Mouse (Mus musculus) spleen, adult 12 weeks (tissue): ENCODE results near the gene Srrm1.

ENCODE experiments used
- DNase-seq: peaks from one replicate; pipeline ENCODE4 v3.0.0; 2022; ENCODE audit warnings: low spot score

Srrm1 gene

DNA sequence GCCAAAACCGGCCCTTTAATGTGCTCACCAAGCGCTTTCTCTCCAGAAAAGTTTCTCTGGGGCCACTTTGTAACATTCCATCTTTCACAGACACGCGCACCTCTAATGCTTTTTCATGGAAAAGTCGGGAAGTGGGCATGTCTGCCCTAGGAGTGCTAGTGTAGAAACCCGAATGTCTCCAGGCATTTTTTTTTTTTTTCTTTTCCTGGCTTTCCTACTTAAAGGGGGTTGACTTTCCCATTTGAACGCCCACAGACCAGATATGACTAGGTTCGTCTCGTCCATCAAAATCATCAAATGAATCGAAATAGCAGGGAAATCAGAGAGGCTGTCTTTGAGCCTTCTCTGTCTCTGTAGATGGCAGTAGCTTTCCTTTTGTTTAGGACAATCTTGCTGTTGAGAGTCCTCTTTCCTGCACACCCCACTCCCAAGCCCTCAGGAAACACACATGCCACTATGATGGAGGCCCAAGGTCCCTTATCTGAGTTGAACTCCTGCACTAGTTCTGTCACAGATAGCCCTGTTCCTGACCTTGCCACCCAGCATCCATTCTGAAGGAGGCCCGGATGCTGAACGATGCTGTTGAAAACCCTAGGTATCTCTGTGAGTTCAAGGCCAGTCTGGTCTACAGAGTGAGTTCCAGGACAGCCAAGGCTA lies 801 bp upstream of the Srrm1 start:
- peak; percentile 15 for DNase-seq

DNA sequence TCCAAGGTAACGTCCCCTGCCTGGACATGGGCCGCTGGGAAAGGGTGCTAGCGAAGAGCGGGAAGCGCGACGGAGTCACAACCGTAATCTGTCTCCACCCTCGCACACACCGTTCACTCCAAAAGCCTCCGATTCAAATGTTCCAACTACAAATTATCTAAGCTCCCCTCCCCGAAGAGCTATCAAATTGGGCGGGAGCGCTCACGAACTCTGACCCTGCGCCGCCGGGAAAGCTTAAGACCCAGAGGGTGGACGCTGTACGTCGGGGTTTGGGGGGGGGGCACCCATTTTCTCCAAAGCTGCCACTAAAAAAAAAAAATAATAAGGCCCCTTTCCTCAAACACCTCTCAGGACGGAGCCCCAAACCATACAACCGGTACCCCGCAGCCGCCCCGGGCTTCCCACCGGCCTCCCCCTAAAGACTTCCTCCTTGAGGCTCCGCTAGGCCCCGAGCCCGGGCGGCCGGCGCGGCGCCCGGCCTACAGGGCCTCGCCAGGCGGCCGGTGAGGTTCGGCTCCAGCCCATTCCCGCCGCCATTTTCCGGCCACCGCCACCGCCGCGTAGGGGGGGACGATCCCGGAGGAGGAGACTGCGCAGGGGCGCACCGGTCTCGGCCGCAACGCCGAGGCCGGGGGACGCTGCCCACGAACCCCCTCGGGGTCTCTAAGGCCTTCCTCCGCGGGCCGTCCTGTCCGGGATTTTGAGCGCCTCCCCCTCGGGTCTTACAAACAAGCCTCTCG lies 625 bp downstream of the Srrm1 start:
- DNase-seq: peak; percentile 49

DNA sequence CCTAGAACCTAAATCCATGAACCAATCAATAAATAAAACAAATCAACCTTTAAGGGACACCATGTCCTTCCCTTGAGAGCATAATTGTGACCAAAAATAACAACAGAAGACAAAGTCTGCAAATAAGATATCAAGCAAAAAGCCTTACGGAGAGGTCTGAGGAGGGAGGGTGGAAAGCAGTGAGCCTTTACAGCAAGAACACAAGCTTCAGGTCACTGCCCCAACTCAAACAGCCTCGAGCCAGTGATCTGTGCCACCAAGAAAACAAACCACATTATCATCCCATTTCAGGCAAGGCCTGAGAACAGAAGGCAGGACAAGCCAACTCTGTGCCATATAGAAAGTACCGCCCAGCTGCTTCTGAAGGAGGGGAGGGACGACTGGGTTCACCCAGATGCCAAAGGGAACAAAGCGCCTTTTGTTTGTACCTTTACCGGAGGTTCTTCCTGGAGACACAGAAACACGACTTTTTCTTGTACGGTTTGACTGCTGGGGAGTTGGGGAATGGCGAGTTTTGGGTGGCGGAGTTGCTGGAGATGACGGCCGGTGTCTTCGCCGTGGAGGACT lies 15.7 kb downstream of the Srrm1 start:
- DNase-seq: no peak

DNA sequence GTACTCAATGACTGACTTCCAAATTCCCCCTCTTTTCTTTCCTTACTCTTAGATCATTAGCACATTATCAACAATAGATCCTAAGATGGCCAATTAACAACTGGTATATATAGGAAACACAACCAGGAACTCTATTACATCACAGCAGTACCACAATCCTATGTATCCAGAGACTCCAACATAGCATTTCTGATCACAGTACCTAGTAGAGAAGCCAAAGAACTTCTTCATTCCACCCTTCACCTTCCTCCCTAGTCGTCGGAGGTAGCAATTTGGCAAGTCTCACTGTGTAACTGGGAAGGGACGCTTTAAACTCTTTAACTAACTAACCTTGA lies 17.1 kb downstream of the Srrm1 start:
- DNase-seq: no peak

DNA sequence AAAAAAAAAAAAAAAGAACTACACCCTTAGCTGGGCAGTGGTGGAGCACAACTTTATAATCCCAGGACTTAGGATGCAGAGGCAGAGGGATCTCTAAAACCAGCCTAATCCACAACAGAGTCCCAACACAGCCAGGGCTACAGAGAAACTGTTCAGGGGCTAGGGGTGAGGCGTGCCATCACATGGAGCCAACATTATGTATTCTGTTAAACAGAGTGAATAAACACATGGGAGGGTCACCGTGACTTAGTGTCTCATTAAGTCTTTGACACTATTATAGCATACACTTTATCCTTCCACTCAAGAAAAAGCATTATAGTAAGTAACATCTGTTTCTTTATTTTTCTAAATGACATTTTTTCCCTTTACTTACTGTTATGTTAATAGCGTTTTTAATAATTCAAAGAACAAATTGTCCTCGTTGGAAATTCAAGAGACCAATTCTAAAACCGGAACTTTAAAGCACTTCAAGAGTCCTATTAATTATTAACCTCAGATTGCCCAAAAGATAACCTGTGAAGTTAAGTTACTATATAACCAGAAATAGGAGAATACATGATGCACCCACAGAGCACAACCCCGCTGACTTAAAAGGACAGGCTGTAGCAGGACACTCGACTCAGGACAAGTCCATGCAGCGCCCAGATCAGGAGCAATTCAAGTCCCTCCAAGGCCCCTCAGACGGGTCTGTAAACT lies 17.6 kb downstream of the Srrm1 start:
- no peak for DNase-seq

DNA sequence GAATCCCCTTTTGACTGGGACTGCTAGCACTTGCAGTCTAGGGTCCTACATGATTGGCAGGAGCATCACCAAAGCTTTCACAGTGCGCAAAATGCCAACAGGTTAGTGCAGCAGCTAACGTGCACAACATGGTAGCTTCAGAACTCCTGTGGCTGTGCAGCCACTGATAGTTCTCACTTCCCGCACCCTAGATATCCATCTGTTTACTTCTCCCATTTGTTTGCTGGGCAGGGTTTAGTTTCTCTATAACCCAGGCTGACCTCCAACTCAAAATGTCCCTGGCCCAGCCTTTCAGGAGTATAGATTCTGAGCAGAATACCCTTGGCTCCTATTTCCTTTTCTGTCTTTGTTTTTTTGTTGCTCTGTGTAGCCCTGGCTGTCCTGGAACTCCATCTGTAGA lies 26.7 kb downstream of the Srrm1 start:
- DNase-seq: no peak

DNA sequence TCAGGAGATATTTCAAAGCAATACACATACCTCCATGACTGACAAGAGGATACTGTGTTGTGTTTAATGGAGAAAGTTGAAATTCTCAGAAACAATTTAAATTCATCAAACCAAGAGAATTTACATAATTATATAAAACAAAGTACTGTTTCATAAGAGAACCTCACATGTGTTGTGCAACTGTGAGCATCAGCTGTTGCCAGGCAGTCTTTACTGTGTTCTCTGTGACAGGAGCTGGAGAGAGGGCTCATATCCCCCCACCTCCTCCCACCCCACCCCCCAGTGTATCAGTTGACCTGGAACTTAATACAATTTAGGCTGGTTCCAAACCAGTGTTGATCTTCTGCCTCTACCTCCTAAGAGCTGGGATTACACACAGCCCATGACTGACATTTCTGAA lies 27.1 kb downstream of the Srrm1 start:
- no peak for DNase-seq

DNA sequence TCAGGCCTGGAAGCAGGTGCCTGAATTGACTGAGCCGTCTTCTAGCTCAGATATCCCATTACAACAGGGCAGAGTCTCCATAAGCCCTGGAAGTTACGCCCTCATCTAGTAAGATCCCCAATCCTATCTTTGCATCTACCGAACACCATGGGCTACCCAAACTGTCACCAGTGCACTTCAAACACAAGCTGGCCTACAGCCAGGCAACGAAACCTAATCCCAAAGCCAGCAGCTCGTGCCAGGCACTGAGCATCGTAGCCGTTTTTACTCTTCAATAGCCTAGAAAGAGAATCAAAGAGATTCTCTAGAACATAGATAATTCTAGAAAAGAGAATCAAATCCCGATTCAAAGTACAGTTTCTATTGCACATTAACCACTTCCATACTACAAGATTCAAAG lies 30.1 kb downstream of the Srrm1 start:
- DNase-seq: no peak

DNA sequence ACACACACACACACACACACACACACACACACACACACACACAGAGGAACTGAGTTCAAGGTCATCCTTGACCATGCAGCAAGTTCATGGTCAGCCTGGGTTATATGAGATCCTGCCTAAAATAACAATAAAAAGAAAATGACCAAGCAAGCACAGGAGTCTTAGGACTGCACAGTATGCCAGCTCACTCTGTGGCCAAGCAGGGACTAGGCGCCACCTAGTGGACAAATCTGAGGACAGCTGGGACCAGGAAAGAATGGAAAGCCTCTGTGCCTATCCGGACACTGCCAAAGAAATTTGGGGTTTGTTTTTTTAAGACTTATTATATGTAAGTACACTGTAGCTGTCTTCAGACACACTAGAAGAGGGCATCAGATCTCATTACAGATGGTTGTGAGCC lies 35.2 kb downstream of the Srrm1 start:
- peak; percentile 60 for DNase-seq

DNA sequence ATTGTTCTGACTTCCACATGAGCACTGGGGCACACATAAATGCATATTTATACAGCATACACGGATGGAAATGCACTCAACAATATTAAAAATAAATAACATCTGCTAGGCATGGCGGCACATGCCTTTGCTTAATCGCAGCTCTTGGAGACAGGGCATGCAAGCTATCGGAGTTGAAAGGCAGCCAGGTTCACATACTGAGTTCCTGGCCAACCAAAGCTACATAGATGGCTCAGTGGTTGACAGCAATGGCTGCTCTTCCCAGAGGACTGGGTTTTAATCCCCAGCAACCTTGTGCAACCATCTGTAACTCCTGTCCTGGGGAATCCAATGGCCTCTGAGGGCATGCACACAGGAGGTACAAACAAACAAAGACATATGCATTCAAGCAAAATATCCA lies 35.6 kb downstream of the Srrm1 start:
- DNase-seq: no peak

DNA sequence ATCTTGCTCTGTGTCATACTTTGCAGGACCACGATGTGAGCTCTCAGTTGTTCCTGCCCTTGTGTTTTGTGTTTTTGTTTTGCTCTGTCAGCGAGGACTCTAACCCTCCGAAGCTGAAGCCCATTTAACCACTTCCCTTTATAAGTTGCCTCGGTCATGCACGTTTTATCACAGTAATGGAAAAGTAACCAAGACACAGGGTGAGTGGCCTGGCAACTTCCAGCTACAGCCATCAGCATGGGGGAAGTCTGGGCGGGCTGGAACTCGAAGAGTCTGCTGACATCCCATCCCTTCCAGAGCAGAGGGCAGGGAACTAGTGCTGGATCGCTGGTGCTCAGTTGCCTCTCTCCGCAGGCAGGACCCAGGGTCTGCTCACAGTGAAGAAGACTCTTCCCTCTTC lies 37.8 kb downstream of the Srrm1 start:
- no peak for DNase-seq

DNA sequence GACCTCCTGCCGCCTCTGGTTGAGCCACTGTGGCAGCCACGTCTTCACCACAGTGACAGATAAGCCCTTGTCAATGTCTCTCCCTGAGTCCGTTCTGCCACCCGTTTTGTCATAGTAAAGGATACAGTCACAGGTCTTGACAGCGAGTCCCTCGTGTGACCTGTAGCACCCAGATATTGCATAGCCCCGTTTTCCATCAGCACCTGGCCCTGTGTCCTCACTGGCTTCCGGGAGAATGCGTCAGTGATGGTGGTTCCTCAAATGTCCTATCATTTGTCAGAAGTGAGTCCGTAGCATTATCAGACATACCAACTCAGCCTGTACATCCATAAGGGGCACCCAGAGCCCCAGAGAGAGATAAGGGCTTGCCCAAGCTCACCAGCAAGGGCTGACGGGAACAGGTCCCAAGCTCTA lies 38.7 kb downstream of the Srrm1 start:
- peak; percentile 37 for DNase-seq

DNA sequence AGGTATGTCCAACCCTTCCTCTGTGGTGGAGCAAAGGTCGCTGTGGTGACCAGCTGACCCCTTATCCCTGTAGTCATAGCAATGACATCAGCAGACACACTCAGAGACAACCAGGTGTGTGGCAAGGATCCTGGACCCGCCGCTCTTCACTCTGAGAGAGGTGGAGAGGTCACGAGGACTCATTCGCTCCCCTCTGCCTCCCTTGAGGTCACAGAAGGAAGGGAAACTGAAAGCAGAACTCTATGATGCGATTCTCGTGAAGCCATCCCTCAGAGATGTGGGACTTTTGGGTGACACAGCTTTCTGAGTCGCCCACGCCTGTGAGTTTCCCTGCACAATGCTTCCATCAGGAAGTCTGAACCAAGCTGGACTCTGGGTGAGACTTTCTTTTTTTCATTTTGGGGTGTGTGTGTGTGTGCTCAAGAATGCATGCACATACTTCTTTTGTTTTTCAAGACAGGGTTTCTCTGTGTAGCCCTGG lies 39.3 kb downstream of the Srrm1 start:
- peak; percentile 51 for DNase-seq

DNA sequence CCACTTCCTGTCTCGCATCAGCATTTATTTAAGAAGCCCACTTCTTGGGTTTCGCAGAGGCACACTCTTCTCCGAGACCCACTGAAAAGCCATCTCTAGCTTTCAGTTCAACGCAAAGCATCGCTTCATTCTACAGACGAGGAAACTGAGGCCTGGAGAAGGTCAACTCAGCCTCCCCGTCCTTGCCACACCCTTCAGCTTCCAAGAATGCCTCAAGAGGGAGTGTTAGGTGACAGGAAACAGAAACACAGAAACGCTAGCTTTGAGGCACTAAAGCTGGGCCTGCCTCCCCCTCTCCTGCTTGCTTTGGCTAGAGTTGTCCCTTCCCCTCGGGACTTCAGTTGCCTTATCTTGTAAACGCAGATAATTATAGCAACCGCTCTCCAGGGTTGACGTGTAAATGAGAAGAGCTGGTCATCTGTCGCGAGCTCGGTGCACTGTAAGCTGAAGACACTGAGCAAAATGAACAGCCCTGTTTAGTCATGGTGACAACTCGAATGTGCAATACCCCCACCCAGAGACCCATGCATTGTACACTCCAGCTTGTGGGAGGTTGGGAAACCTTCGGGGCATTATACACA lies 39.9 kb downstream of the Srrm1 start:
- DNase-seq: peak; percentile 21

DNA sequence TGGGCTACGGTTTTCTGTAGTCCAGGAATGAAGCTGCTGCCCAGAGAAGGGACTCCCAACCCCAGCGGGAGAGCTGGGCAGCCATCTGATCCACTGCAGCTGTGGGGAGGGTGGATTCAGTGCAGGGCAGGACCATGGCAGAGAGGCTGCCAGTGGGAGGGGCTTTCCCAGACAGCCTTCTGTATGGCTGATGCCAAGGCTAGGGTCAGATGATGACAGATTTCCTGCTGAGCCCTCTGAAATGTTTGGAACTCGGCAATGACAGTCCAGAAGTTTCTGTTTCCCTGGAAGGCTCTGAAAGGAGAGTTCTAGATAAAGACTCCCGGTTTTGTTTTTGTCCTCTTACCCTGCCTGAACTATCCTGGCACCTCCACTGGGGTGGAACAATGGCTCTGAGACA lies 40.4 kb downstream of the Srrm1 start:
- DNase-seq: no peak

DNA sequence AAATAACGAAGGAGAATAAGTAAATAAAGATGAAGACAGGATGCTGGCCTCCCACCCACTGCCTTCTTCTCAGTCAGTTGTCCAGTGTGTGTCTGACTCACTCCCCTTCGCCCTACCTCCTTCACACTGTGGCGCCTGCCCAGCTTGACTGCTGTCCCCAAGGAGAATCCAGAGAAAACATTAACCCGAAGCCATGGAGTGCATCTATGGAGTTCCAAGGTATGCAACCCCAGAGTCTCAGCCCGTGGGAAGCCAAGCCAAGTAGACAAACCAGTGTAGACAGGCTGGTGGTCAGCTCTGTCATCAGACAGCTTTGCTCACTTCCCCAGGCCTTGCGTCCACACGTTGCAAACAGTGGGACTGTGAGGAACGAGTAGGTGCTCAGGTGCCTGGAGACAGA lies 42.8 kb downstream of the Srrm1 start:
- DNase-seq: no peak

DNA sequence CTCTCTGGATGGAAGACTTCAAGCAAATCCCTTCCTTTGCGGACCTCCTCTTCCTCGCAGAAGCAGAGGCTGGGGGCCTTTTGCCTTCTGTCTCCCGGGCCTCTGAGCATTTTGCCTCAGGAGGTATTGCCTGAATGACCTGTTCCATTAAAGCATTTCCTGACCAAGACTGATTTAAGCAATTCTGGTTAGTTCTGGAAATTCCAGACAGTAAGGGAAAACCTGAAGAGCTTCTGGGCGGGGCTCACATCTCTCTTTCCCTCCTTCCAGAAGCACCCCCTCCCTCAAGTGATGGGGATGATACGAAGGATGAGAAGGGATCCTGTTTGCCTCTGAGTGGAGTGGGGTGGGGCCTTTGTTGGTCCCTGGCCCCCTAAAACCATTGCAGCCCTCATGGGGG lies 43.4 kb downstream of the Srrm1 start:
- no peak for DNase-seq

DNA sequence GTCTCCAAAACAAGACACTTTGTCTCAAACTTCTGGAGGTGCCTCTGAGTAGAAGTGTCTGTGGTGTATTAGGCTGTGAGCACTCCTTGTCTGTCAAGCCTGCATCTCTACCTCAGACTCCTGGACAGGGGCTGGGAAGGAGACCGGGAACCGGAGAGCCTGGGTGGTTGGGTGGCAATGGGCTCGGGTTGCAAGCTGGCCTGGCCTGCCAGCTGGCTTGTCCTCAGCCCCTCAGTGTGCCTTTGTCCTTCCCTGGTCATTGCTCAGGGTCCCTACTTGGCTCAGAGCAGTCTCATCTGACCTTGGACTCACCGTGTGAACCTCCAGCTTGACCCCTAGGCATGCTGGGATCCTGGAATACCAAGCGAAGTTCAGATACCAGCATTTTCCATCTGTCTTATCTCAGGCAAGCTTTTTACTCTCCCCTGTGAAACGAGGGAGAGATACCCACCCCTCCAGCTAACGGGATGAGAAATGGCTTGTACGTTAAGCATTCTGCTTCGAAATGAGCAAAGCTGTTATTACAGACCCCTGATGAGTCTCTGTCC lies 43.9 kb downstream of the Srrm1 start:
- no peak for DNase-seq

DNA sequence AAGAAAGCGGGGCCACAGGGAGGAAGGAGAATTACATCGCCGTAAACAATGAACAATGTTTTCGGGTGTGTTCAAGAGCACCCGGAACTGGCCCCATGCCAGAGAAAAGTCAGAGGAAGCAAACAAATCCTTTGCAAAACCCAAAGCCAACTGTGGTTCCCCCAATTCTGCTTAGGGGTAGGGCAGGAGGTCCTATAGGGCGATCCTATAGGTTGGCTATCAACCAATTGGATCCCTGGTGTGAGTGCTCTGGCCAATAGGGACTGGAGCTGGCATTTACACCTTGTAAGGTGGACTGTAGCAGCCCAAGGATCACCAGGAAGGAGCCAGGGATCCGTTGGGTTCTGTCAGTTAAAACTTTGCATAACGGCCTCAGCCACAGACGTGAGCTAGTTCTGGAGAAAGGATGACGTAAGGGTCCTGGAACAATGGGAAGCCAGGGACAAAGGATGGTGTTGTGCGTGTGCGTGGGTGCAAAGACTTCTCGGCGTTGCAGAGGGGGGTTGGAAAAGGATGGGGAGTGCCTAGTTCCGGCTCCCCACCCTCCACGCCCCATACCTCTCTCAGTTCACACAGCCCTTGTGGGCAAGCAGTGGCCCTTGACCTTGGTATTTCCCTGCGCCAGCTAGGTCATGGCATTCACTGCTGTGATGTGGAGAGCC lies 46.0 kb downstream of the Srrm1 start:
- DNase-seq: no peak

DNA sequence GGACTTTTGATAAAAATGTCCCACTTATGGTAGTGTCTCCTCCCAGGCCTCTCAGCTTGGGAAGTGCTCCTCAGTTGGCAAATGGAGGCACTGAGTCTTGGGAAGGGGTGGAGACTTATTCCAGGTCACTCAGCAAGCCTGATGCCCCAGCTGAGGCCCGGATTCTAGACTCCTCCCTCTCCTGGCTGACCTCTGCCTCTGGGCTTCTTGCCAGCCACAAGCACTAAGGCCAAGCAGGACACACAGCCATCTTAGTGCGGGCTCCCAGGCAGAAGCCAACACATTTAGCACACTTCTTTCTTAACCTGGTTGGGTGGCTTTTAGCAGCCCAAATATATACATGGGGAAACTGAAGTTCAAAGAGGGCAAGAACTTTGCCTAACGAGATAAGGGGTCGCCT lies 46.6 kb downstream of the Srrm1 start:
- DNase-seq: no peak

DNA sequence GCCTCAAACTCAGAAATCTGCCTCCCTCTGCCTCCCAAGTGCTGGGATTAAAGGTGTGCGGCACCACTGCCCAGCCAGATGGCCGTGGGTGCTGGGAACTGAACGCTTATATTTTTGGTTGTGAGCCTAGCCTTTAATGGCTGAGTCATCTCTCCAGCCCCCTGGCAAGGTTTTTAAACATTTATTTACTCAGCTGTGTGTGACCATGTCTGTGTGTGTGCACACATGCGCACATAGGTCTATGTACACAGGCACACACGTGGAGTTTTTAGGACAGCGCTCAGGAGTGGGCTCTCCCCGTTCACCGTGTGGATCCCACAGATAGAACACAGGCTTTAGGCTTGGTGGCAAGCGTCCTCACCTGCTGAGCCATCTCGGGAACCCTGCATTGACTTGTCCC lies 50.9 kb downstream of the Srrm1 start:
- DNase-seq: no peak

DNA sequence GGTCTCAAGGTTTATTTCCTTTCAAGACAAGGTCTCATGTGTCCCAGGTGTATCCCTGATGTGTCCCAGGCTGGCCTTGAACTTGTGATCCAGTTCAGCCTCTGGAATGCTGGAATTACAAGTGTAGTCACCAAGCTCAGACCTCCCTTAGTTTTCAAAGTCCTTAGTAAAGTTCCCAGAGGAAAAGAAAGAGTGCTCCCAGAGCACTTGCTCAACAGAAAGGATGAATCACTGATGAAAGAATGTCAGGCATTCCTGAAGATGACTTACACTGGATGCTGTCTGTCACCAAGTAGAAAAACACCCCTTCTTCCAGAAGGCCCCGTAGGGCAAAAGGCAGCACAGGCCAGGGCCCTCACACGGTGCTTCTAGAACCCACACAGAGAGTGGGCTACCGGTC lies 52.0 kb downstream of the Srrm1 start:
- no peak for DNase-seq
